Mouse (Mus musculus): ENCODE data around the gene Carns1. TPM values are rescaled to one million over a fixed set of nuclear protein-coding genes. Genes with fewer than 3 reads are reported as not detected.

Carns1 gene
- polyA plus RNA-seq, 1 experiment, result 2.5 TPM

DNA sequence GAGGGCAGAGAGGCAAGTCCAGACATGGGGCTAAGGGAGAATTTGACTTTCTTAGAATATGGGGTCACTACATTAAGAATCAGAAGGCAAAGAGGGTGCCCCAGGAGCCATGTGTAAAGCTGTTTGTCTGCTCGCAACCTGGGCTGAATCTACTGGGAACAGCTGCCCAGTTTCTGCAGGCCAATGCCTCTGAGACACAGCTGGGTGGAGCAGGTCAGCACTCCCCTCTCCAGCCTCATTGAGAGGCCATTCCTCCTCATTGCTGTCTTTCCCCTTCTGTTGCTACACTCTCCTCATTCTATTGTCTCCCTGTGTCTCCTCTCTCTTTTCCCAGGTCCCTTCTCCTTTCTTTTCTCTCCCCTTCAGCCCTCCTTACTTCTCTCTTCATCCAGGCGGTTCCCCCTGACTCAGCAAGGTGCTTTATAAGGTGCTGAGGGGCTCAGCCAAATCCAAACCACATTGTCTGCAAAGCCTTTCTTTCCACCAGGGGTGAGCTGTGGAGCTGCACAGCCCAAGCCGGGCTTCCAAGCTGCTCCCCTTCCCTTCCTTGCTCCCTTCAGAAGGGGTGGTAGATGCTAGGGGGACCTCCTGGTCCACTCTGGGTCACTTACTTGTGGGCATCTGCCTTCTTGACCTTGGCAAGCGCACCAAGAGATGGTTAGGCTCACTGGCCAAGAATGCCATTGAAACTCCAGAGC lies 36.8 kb upstream of the Carns1 start:
- Histone ChIP-seq H3K36me3 (ENCODE audit: control insufficient read depth, insufficient read depth, low read length) (no peaks in the 10 kb centered on the region), H3K4me3 (ENCODE audit: control insufficient read depth, low read depth, low read length) (no peak overlapping the region), H3K4me1 (ENCODE audit: control insufficient read depth, insufficient read depth, low read length) (peaks cover 24% of the 10 kb centered on the region), H3K27me3 (ENCODE audit: control insufficient read depth, insufficient read depth, low read length) (no peaks in the 10 kb centered on the region; the same call in 1 of the 2 replicates), H3K27ac (ENCODE audit: control insufficient read depth, insufficient read depth, low read depth, low read length) (no peak overlapping the region)
- TF ChIP-seq POLR2A (IDR thresholded peaks at IDR 0.05; ENCODE audit: control insufficient read depth, low read depth, low read length), result no peak
- no peak for TF ChIP-seq CTCF (IDR thresholded peaks at IDR 0.05; ENCODE audit: control insufficient read depth, insufficient read depth, insufficient replicate concordance, low read depth, low read length)

DNA sequence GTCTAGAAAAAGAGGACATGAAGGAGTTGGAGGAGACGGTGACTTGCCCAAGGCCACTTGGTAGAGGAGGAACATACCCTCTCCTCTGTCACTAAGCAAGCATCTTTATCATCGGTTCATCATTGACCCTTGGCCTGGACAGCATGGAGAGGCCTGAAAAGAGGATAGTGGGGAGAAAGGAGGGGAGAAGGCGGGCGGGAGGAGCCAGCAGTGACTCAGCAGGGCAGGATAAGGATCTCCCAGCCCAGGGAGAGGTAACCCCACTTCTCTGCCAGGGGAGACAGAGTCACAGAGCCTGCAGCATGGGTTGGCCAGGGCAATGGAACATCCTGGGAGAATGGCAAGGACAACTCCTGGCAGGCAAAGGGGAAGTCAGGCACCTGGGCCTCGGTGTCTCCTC lies 33.3 kb upstream of the Carns1 start:
- H3K36me3 ChIP-seq (ENCODE audit: control insufficient read depth, insufficient read depth, low read length), result no peaks in the 10 kb centered on the region
- TF ChIP-seq CTCF (IDR thresholded peaks at IDR 0.05; ENCODE audit: control insufficient read depth, insufficient read depth, insufficient replicate concordance, low read depth, low read length), result no peak
- TF ChIP-seq POLR2A (IDR thresholded peaks at IDR 0.05; ENCODE audit: control insufficient read depth, low read depth, low read length), result no peak
- H3K27me3 ChIP-seq (ENCODE audit: control insufficient read depth, insufficient read depth, low read length), result no peaks in the 10 kb centered on the region
- H3K27ac ChIP-seq (ENCODE audit: control insufficient read depth, insufficient read depth, low read depth, low read length), result no peak overlapping the region
- peak overlapping the region; percentile 63 for H3K4me3 ChIP-seq (ENCODE audit: control insufficient read depth, low read depth, low read length)
- peaks cover 8% of the 10 kb centered on the region for H3K4me1 ChIP-seq (ENCODE audit: control insufficient read depth, insufficient read depth, low read length)

DNA sequence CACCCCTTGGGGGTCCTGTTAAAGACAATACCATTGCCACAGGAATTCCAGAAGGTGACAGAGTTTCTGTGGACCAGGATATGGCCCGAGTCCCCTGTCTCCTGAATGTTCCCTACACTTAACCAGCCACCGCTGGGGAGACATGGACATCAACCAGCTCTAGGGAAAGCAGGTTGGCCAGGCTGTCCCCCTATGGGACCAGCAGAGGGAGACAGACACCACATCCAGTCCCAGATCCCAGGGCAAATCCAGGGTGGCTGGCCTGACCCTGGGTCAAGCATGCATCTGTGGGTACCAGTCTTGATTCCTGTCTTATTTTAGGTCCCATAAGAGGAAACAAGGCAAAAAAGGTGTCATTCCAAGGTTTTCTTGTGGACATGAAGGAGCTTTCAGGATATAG lies 31.7 kb upstream of the Carns1 start:
- TF ChIP-seq CTCF (IDR thresholded peaks at IDR 0.05; ENCODE audit: control insufficient read depth, insufficient read depth, insufficient replicate concordance, low read depth, low read length) (peak; percentile 83), POLR2A (IDR thresholded peaks at IDR 0.05; ENCODE audit: control insufficient read depth, low read depth, low read length) (no peak)
- no peaks in the 10 kb centered on the region for H3K27me3 ChIP-seq (ENCODE audit: control insufficient read depth, insufficient read depth, low read length)

DNA sequence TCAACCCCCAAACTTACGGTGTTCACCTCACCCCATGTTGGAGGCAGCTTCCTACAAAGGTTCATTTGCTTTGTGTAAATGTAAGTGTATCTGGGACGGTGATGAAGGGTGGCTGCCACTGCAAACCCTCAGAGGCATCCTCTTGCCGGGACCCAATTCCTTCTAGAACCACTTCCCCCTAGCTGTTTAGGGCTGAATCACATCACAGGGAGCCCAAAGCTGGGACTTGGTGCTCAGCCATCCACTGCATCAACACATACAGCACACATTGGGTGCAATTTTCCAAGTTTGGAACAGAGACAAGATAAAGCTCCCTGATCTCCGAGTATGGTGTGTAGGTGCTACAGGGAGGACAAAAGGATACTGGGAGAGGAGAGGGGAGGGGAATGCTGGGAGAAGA lies 29.6 kb upstream of the Carns1 start:
- no peak overlapping the region for H3K27ac ChIP-seq (ENCODE audit: control insufficient read depth, insufficient read depth, low read depth, low read length)
- no peaks in the 10 kb centered on the region for H3K36me3 ChIP-seq (ENCODE audit: control insufficient read depth, insufficient read depth, low read length)
- H3K4me3 ChIP-seq (ENCODE audit: control insufficient read depth, low read depth, low read length), result no peak overlapping the region
- TF ChIP-seq POLR2A (IDR thresholded peaks at IDR 0.05; ENCODE audit: control insufficient read depth, low read depth, low read length), result no peak
- TF ChIP-seq CTCF (IDR thresholded peaks at IDR 0.05; ENCODE audit: control insufficient read depth, insufficient read depth, insufficient replicate concordance, low read depth, low read length), result no peak
- H3K4me1 ChIP-seq (ENCODE audit: control insufficient read depth, insufficient read depth, low read length), result peaks cover 20% of the 10 kb centered on the region
- H3K27me3 ChIP-seq (ENCODE audit: control insufficient read depth, insufficient read depth, low read length), result no peaks in the 10 kb centered on the region

More for the DNA sequence above, 31.7 kb upstream of the Carns1 start:
- no peak overlapping the region for H3K27ac ChIP-seq (ENCODE audit: control insufficient read depth, insufficient read depth, low read depth, low read length)
- H3K4me3 ChIP-seq (ENCODE audit: control insufficient read depth, low read depth, low read length), result no peak overlapping the region
- no peaks in the 10 kb centered on the region for H3K36me3 ChIP-seq (ENCODE audit: control insufficient read depth, insufficient read depth, low read length)
- peaks cover 7% of the 10 kb centered on the region for H3K4me1 ChIP-seq (ENCODE audit: control insufficient read depth, insufficient read depth, low read length)

GRCm38 (mm10) chr19:4203604-4204326 lies 28.5 kb upstream of the Carns1 start:
- no peak for TF ChIP-seq CTCF (IDR thresholded peaks at IDR 0.05; ENCODE audit: control insufficient read depth, insufficient read depth, insufficient replicate concordance, low read depth, low read length)
- no peak for TF ChIP-seq POLR2A (IDR thresholded peaks at IDR 0.05; ENCODE audit: control insufficient read depth, low read depth, low read length)
- H3K27ac ChIP-seq (ENCODE audit: control insufficient read depth, insufficient read depth, low read depth, low read length), result no peak overlapping the region
- H3K4me1 ChIP-seq (ENCODE audit: control insufficient read depth, insufficient read depth, low read length), result peaks cover 19% of the 10 kb centered on the region
- H3K27me3 ChIP-seq (ENCODE audit: control insufficient read depth, insufficient read depth, low read length), result no peaks in the 10 kb centered on the region
- H3K4me3 ChIP-seq (ENCODE audit: control insufficient read depth, low read depth, low read length), result no peak overlapping the region
- no peaks in the 10 kb centered on the region for H3K36me3 ChIP-seq (ENCODE audit: control insufficient read depth, insufficient read depth, low read length)

DNA sequence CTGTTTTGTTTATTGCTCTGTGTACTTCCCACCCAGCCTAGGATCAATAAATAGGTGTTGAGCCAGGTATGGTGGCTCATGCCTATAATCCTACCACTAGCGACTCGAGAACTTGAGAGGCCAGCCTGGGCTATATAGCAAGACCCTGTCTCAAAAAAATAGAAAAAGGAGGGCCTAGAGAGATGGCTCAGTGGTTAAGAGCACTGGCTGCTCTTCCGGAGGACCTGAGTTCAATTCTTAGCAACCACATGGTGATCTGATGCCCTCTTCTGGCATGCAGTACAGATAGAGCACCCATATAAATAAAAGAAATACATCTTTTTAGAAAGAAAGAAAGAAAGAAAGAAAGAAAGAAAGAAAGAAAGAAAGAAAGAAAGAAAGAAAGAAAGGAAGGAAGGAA lies 27.9 kb upstream of the Carns1 start:
- TF ChIP-seq CTCF (IDR thresholded peaks at IDR 0.05; ENCODE audit: control insufficient read depth, insufficient read depth, insufficient replicate concordance, low read depth, low read length) (no peak), POLR2A (IDR thresholded peaks at IDR 0.05; ENCODE audit: control insufficient read depth, low read depth, low read length) (no peak)

GRCm38 (mm10) chr19:4202149-4202548 lies 26.9 kb upstream of the Carns1 start:
- Histone ChIP-seq H3K27me3 (ENCODE audit: control insufficient read depth, insufficient read depth, low read length) (no peaks in the 10 kb centered on the region), H3K36me3 (ENCODE audit: control insufficient read depth, insufficient read depth, low read length) (no peaks in the 10 kb centered on the region), H3K4me1 (ENCODE audit: control insufficient read depth, insufficient read depth, low read length) (peaks cover 18% of the 10 kb centered on the region), H3K27ac (ENCODE audit: control insufficient read depth, insufficient read depth, low read depth, low read length) (no peak overlapping the region), H3K4me3 (ENCODE audit: control insufficient read depth, low read depth, low read length) (peak overlapping the region; percentile 89)
- TF ChIP-seq CTCF (IDR thresholded peaks at IDR 0.05; ENCODE audit: control insufficient read depth, insufficient read depth, insufficient replicate concordance, low read depth, low read length), result no peak
- no peak for TF ChIP-seq POLR2A (IDR thresholded peaks at IDR 0.05; ENCODE audit: control insufficient read depth, low read depth, low read length)

More for the DNA sequence above, 27.9 kb upstream of the Carns1 start:
- Histone ChIP-seq H3K36me3 (ENCODE audit: control insufficient read depth, insufficient read depth, low read length) (no peaks in the 10 kb centered on the region), H3K27ac (ENCODE audit: control insufficient read depth, insufficient read depth, low read depth, low read length) (no peak overlapping the region), H3K27me3 (ENCODE audit: control insufficient read depth, insufficient read depth, low read length) (no peaks in the 10 kb centered on the region), H3K4me1 (ENCODE audit: control insufficient read depth, insufficient read depth, low read length) (peaks cover 18% of the 10 kb centered on the region), H3K4me3 (ENCODE audit: control insufficient read depth, low read depth, low read length) (no peak overlapping the region)

Measured in testis, adult 2 months (tissue).